Mouse (Mus musculus): ENCODE data around the gene Ran.

GRCm38 (mm10) chr5:129008412-129008826 is 11.4 kb upstream of the Ran start, which contains the start of gene Stx2:
- no peak for TF ChIP-seq EP300 (IDR thresholded peaks at IDR 0.05; ENCODE audit: low read depth)
- TF ChIP-seq CTCF (IDR thresholded peaks at IDR 0.05; ENCODE audit: low read depth): peak; percentile 18; the same call in 1 of the 2 replicates

All from liver, postnatal 0 days (tissue).